9 mouse cellular contexts compared by ENCODE assay signal in genomic region chr2:105523297-105523802, GRCm38 (mm10).
DNase-seq lines count a peak whose midpoint lies in the region; ATAC-seq and TF ChIP-seq lines count a peak whose summit lies in the region.
"Had no signal": no experiment of that assay in that cellular context is flagged by ENCODE, and none has a peak within 500 bp of the region (broad histone marks: within the 10 kb centered on the region; RNA-seq: fewer than 3 reads in every experiment).

No protein-coding gene starts in this region.

- no peak overlapping the region for H3K4me2 ChIP-seq in midbrain, postnatal 0 days (ENCODE audit: low read depth, low read length, poor library complexity, severe bottlenecking)

- H3K36me3 ChIP-seq in midbrain, postnatal 0 days (ENCODE audit: insufficient read depth, low read length), result no peaks in the 10 kb centered on the region

- no peak overlapping the region for H3K4me3 ChIP-seq in midbrain, postnatal 0 days (ENCODE audit: low read depth, low read length)
- H3K4me3 ChIP-seq: megakaryocyte, embryonic 14.5 days had no signal

- no peak overlapping the region for H3K27ac ChIP-seq in midbrain, postnatal 0 days (ENCODE audit: low read depth, low read length)

- H3K9ac ChIP-seq in midbrain, postnatal 0 days (replicated peaks; ENCODE audit: low read length, poor library complexity, severe bottlenecking), result no peak overlapping the region

- DNase-seq in kidney, adult 9 months, result peak; percentile 14
- DNase-seq in kidney, adult 11 months, result no peak
- peak; percentile 16 for DNase-seq in adrenal gland, adult 8-10 months
- DNase-seq in embryo, embryonic 11 days, result peak; percentile 87
- DNase-seq in left cerebral cortex, adult 8-10 months (ENCODE audit: low spot score in 2 of 2), result peak; percentile 12 to 13
- DNase-seq in midbrain, postnatal 0 days (ENCODE audit: low spot score), result peak; percentile 88
- DNase-seq in urinary bladder, postnatal 25 days (ENCODE audit: low spot score), result peak; percentile 19

- H3K27me3 ChIP-seq in midbrain, postnatal 0 days (ENCODE audit: insufficient read depth, low read length), result 0 out of 2 replicates have a peak, but pooled peaks cover 4% of the 10 kb centered on the region
- H3K27me3 ChIP-seq: megakaryocyte, embryonic 14.5 days had no signal

- 8% methylated on average over 5 of the region's 5 CpGs for WGBS in midbrain, postnatal 0 days

- peak; percentile 24 to 41; a peak in 1 of 4 replicates for ATAC-seq in hematopoietic stem cell, adult 5-6 weeks (replicated peaks in 1 of 2; ENCODE audit: insufficient read depth in 1 of 2, low FRiP score in 2 of 2, low TSS enrichment in 1 of 2, low read depth in 1 of 2, poor library complexity in 2 of 2, severe bottlenecking in 2 of 2)
- peak; percentile 48; the same call in 1 of the 2 replicates for ATAC-seq in midbrain, postnatal 0 days (ENCODE audit: low FRiP score)

- H3K9me3 ChIP-seq in midbrain, postnatal 0 days (ENCODE audit: low read length), result no peaks in the 10 kb centered on the region
- H3K9me3 ChIP-seq: megakaryocyte, embryonic 14.5 days had no signal

- H3K4me1 ChIP-seq in midbrain, postnatal 0 days (ENCODE audit: insufficient read depth, low read length), result no peaks in the 10 kb centered on the region
- H3K4me1 ChIP-seq: megakaryocyte, embryonic 14.5 days had no signal

- peak; percentile 70 for TF ChIP-seq CTCF in midbrain, postnatal 0 days (IDR thresholded peaks at IDR 0.05)
